Mouse (Mus musculus): ENCODE results near the gene Tbcd. TPM values are rescaled to one million over a fixed set of nuclear protein-coding genes. Genes with fewer than 3 reads are reported as not detected.

The Tbcd gene
- polyA plus RNA-seq, 1 experiment from 2014 or later = 22.8 TPM

DNA sequence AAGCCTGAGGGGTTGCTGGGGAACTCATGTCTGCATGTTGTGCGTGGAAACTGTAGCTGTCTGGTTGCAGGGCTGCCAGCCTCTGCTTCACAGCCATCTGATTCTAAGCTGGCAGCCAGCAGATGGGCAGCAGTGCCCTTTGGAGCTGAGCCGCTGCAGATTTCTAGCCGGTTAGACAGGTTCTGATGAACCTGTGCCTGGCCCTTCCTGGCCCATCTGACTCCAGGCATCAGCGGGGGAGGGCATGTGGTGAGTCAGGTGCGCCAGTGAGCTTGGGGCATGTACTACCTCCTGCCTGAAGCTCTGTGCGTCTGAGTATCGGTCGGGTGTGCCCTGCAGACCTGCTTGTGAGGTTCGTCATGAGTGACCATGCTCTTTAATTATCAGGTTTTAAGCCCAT, 92.2 kb downstream of the Tbcd start:
- no peaks in the 10 kb centered on the region for H3K27me3 ChIP-seq (ENCODE audit: control insufficient read depth, insufficient read depth, low read length)
- no peak for ATAC-seq (replicated peaks; ENCODE audit: extremely low read depth, insufficient read depth, low FRiP score)
- H3K4me3 ChIP-seq (ENCODE audit: low read length) = no peak overlapping the region
- no peaks in the 10 kb centered on the region for H3K9me3 ChIP-seq (replicated peaks; ENCODE audit: control insufficient read depth, low read length)
- WGBS = 79% methylated on average over 9 of the region's 9 CpGs
- H3K9ac ChIP-seq (ENCODE audit: low read length) = no peak overlapping the region
- 0 out of 2 replicates have a peak, but pooled peaks cover 4% of the 10 kb centered on the region for H3K4me1 ChIP-seq (ENCODE audit: control insufficient read depth, insufficient read depth, low read length)
- no peak overlapping the region for H3K4me2 ChIP-seq (ENCODE audit: low read depth, low read length)
- H3K27ac ChIP-seq (ENCODE audit: low read length) = no peak overlapping the region
- H3K36me3 ChIP-seq (ENCODE audit: control insufficient read depth, insufficient read depth) = no peaks in the 10 kb centered on the region

- Histone ChIP-seq H3K4me2 (ENCODE audit: low read depth, low read length) (no peak overlapping the region), H3K9me3 (replicated peaks; ENCODE audit: control insufficient read depth, low read length) (no peaks in the 10 kb centered on the region), H3K27ac (ENCODE audit: low read length) (peak overlapping the region; percentile 56; the same call in 1 of the 2 replicates), H3K4me1 (ENCODE audit: control insufficient read depth, insufficient read depth, low read length) (peaks cover 13% of the 10 kb centered on the region), H3K4me3 (ENCODE audit: low read length) (no peak overlapping the region), H3K9ac (ENCODE audit: low read length) (no peak overlapping the region), H3K27me3 (ENCODE audit: control insufficient read depth, insufficient read depth, low read length) (no peaks in the 10 kb centered on the region), H3K36me3 (ENCODE audit: control insufficient read depth, insufficient read depth) (no peaks in the 10 kb centered on the region)
- WGBS = 73% methylated on average over 7 of the region's 7 CpGs
- no peak for ATAC-seq (replicated peaks; ENCODE audit: extremely low read depth, insufficient read depth, low FRiP score)
Observed at GRCm38 (mm10) chr11:121544755-121545397, 93.1 kb downstream of the Tbcd start.

DNA sequence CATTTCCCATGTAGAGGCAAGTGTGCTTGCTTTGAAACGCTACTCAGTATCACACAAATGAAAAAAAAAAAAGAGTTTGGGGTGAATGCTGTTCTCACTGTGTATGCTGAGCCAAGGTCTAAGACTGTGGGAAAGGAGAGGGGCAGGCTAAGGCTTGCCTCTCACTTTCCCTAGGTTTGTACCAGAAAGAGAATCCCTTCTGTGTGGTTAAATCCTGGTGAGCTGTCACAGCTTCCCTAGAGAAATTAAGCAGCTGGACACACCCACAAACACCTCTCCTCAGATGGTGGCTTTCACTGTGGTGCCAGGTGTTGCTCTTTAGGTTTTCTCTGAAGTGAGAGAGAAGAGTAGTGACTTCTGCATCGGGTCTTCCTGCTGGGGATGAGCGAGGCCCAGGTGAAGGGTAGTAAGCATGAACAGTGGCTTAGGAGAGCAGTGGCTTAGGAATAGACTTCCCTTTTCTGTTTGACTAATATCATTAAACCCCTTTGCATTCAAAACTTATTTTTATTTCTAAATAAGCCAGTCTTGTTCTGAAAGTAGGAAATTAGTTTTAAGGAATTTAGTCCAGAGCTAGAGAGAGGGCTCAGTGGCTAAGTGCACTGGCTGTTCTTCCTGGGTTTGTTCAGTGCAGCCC, 93.8 kb downstream of the Tbcd start:
- Histone ChIP-seq H3K9ac (ENCODE audit: low read length) (no peak overlapping the region), H3K27me3 (ENCODE audit: control insufficient read depth, insufficient read depth, low read length) (no peaks in the 10 kb centered on the region), H3K4me1 (ENCODE audit: control insufficient read depth, insufficient read depth, low read length) (peaks cover 19% of the 10 kb centered on the region), H3K4me2 (ENCODE audit: low read depth, low read length) (no peak overlapping the region), H3K4me3 (ENCODE audit: low read length) (no peak overlapping the region), H3K9me3 (replicated peaks; ENCODE audit: control insufficient read depth, low read length) (no peaks in the 10 kb centered on the region), H3K36me3 (ENCODE audit: control insufficient read depth, insufficient read depth) (no peaks in the 10 kb centered on the region), H3K27ac (ENCODE audit: low read length) (no peak overlapping the region)
- ATAC-seq (replicated peaks; ENCODE audit: extremely low read depth, insufficient read depth, low FRiP score) = no peak
- WGBS = 65% methylated on average over 3 of the region's 3 CpGs

GRCm38 (mm10) chr11:121547234-121547633, 95.5 kb downstream of the Tbcd start:
- H3K4me2 ChIP-seq (ENCODE audit: low read depth, low read length) = no peak overlapping the region
- H3K36me3 ChIP-seq (ENCODE audit: control insufficient read depth, insufficient read depth) = no peaks in the 10 kb centered on the region
- no peak overlapping the region for H3K9ac ChIP-seq (ENCODE audit: low read length)
- H3K27me3 ChIP-seq (ENCODE audit: control insufficient read depth, insufficient read depth, low read length) = no peaks in the 10 kb centered on the region
- ATAC-seq (replicated peaks; ENCODE audit: extremely low read depth, insufficient read depth, low FRiP score) = no peak
- no peaks in the 10 kb centered on the region for H3K9me3 ChIP-seq (replicated peaks; ENCODE audit: control insufficient read depth, low read length)
- H3K4me1 ChIP-seq (ENCODE audit: control insufficient read depth, insufficient read depth, low read length) = peaks cover 23% of the 10 kb centered on the region
- H3K27ac ChIP-seq (ENCODE audit: low read length) = no peak overlapping the region
- WGBS = 65% methylated on average over 5 of the region's 5 CpGs
- no peak overlapping the region for H3K4me3 ChIP-seq (ENCODE audit: low read length)

- ATAC-seq (replicated peaks; ENCODE audit: extremely low read depth, insufficient read depth, low FRiP score) = no peak
- WGBS = 86% methylated on average over 4 of the region's 4 CpGs
- H3K27me3 ChIP-seq (ENCODE audit: control insufficient read depth, insufficient read depth, low read length) = no peaks in the 10 kb centered on the region
- no peak overlapping the region for H3K4me3 ChIP-seq (ENCODE audit: low read length)
- no peaks in the 10 kb centered on the region for H3K36me3 ChIP-seq (ENCODE audit: control insufficient read depth, insufficient read depth)
- no peaks in the 10 kb centered on the region for H3K9me3 ChIP-seq (replicated peaks; ENCODE audit: control insufficient read depth, low read length)
- H3K27ac ChIP-seq (ENCODE audit: low read length) = no peak overlapping the region
- H3K4me1 ChIP-seq (ENCODE audit: control insufficient read depth, insufficient read depth, low read length) = peaks cover 27% of the 10 kb centered on the region
- H3K4me2 ChIP-seq (ENCODE audit: low read depth, low read length) = no peak overlapping the region
- no peak overlapping the region for H3K9ac ChIP-seq (ENCODE audit: low read length)
Observed at GRCm38 (mm10) chr11:121547925-121548324, 96.2 kb downstream of the Tbcd start.

DNA sequence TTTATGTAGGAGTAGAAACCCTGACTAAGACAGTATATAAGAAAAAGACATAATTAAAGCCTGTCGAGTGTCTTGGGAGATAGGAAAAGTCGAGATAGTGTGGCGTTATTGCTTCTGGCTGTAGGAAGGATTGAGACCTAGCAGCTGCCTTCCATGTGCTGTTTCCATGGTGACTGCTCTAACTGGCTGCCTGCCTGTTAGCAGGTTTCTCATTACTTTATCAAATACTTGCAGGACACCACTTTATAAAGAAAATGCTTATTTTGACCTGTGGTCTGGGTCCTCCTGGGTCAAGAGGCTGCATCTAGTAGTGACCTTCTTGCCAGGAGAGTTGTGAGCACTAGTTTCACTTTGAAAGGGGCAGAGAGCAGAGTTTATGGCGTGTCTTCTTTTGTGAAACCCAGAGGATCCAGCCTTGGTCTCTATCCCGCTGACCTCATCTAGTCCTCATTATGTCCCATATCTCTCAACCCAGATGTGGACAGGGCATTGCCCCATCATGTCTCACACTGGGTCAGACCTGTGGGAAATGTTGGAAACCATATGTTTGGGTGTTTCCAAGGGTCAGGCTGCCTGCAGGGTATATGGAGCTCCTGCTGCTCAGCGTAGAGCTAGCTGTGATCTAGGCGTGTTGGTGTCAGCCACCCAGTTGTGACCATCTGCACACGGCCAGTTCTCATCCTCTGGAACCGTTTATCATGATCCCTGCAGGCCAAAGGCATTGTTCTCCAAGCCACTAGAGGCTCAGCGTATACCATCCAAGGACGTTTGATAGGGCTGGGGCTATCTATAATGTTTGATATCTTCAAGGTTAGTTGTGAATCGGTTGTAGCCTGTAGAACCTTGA, 97.5 kb downstream of the Tbcd start:
- peaks cover 24% of the 10 kb centered on the region for H3K4me1 ChIP-seq (ENCODE audit: control insufficient read depth, insufficient read depth, low read length)
- no peak overlapping the region for H3K9ac ChIP-seq (ENCODE audit: low read length)
- ATAC-seq (replicated peaks; ENCODE audit: extremely low read depth, insufficient read depth, low FRiP score) = no peak
- 59% methylated on average over 12 of the region's 12 CpGs for WGBS
- H3K9me3 ChIP-seq (replicated peaks; ENCODE audit: control insufficient read depth, low read length) = no peaks in the 10 kb centered on the region
- H3K27ac ChIP-seq (ENCODE audit: low read length) = no peak overlapping the region
- no peaks in the 10 kb centered on the region for H3K36me3 ChIP-seq (ENCODE audit: control insufficient read depth, insufficient read depth)
- H3K27me3 ChIP-seq (ENCODE audit: control insufficient read depth, insufficient read depth, low read length) = no peaks in the 10 kb centered on the region
- no peak overlapping the region for H3K4me3 ChIP-seq (ENCODE audit: low read length)
- peak overlapping the region; percentile 51; the same call in 1 of the 2 replicates for H3K4me2 ChIP-seq (ENCODE audit: low read depth, low read length)

DNA sequence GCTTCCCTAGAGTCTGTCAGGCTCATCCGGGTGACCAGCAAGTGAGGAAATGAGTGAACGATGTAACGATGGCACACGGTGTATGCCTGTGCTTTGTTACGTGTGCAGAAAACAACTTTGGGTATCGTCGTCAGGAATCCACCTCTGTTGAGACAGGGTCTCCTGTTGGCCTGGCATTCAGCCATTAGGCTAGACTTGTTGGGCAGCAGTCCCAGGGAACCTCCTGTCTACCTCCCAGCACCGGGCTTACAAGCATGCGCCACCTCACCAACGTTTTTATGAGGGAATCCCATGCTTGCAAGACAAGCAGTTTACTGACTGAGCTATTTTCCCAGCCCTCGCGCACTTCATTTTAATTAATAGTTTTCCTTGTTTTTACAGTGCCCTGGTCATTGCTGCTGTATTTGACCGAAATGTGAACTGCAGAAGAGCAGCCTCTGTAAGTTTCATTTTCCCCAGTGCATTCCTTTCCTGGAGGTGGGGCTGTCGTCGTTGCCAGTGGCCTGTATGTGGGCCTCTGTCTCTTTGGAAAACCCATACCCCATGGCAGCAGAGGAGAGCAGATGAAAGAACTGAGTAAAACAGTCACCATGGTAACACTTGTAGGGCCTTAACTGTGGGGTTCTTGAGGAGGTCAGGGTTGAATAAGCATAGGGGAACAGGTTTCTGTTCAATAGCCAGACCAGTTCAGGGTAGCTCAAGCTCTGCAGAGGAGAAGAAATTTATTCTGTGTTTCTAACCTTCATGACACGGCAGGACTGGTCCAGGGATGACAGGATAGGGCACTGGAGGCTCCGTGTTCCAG, 98.3 kb downstream of the Tbcd start:
- peak overlapping the region; percentile 51 for H3K4me2 ChIP-seq (ENCODE audit: low read depth, low read length)
- no peaks in the 10 kb centered on the region for H3K36me3 ChIP-seq (ENCODE audit: control insufficient read depth, insufficient read depth)
- no peak for ATAC-seq (replicated peaks; ENCODE audit: extremely low read depth, insufficient read depth, low FRiP score)
- H3K4me1 ChIP-seq (ENCODE audit: control insufficient read depth, insufficient read depth, low read length) = peaks cover 24% of the 10 kb centered on the region
- H3K27me3 ChIP-seq (ENCODE audit: control insufficient read depth, insufficient read depth, low read length) = no peaks in the 10 kb centered on the region
- 52% methylated on average over 17 of the region's 17 CpGs for WGBS
- peak overlapping the region; percentile 34; the same call in 1 of the 2 replicates for H3K27ac ChIP-seq (ENCODE audit: low read length)
- H3K9ac ChIP-seq (ENCODE audit: low read length) = no peak overlapping the region
- H3K9me3 ChIP-seq (replicated peaks; ENCODE audit: control insufficient read depth, low read length) = no peaks in the 10 kb centered on the region
- H3K4me3 ChIP-seq (ENCODE audit: low read length) = peak overlapping the region; percentile 13; the same call in 1 of the 2 replicates

- H3K4me3 ChIP-seq (ENCODE audit: low read length) = no peak overlapping the region
- H3K9ac ChIP-seq (ENCODE audit: low read length) = no peak overlapping the region
- ATAC-seq (replicated peaks; ENCODE audit: extremely low read depth, insufficient read depth, low FRiP score) = no peak
- no peaks in the 10 kb centered on the region for H3K36me3 ChIP-seq (ENCODE audit: control insufficient read depth, insufficient read depth)
- H3K27me3 ChIP-seq (ENCODE audit: control insufficient read depth, insufficient read depth, low read length) = no peaks in the 10 kb centered on the region
- H3K4me1 ChIP-seq (ENCODE audit: control insufficient read depth, insufficient read depth, low read length) = peaks cover 24% of the 10 kb centered on the region
- H3K9me3 ChIP-seq (replicated peaks; ENCODE audit: control insufficient read depth, low read length) = no peaks in the 10 kb centered on the region
- H3K4me2 ChIP-seq (ENCODE audit: low read depth, low read length) = no peak overlapping the region
- WGBS = 79% methylated on average over 5 of the region's 5 CpGs
- no peak overlapping the region for H3K27ac ChIP-seq (ENCODE audit: low read length)
Observed at GRCm38 (mm10) chr11:121551206-121551799, 99.6 kb downstream of the Tbcd start.

Measured in heart, embryonic 16.5 days (tissue).